Mouse (Mus musculus) adrenal gland, adult 18-20 months (tissue): ENCODE results near the gene Upk1a. TPM values are rescaled to one million over a fixed set of nuclear protein-coding genes. Genes with fewer than 3 reads are reported as not detected.

Experiments used
- DNase-seq, 2 experiments: peaks; one replicate each; pipeline ENCODE4 v3.0.0; 2021 to 2022; ENCODE audit warnings: low spot score in 2 of 2
- total RNA-seq, 2 experiments: library from RNA; stranded (reverse); gene quantifications; 1 replicate in 1 of 2; 2 replicates in 1 of 2; pipeline ENCODE4 v1.2.3; 2021

Upk1a gene
- total RNA-seq, 2 experiments from 2014 or later: 0.19 to 0.20 TPM

DNA sequence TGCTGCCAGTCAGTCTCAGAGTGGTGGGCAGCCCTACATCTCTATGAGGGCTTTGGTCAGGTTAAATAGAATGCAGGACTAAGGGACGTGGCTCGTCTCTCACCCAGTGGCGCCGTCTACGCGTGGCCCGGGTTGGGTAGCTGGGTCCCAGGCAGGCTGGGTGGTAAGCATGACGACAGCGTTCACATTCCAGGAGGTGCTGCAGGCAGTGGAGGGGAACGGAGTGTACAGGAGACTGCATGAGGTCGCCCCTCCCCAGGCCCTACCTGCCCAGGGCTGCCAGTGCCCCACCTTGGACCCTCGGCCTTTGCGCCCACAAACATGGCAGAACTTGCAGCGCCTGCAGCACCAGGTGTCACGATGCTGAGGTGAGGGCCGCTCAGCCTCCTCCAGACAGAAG is 31.1 kb downstream of the Upk1a start:
- no peak for DNase-seq

DNA sequence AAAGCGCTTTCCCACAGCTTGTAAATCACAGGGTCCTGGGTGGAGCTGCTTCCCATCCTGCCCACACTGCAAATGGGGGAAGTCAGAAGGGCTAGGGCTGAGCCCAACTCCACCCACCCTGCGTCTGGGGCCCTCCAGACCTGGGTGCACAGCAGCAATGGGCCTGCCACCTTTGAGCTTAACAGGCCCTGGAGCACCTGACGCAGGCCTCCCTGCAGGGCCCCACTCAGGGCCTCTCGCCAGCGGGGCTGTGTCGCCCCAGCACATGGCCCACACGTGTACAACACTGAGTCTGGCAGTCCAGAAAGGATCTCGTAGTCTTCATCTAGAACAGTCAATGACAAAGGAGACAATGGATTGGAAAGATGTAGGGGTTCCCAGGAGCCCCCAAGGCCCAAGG is 32.7 kb downstream of the Upk1a start:
- DNase-seq: no peak

DNA sequence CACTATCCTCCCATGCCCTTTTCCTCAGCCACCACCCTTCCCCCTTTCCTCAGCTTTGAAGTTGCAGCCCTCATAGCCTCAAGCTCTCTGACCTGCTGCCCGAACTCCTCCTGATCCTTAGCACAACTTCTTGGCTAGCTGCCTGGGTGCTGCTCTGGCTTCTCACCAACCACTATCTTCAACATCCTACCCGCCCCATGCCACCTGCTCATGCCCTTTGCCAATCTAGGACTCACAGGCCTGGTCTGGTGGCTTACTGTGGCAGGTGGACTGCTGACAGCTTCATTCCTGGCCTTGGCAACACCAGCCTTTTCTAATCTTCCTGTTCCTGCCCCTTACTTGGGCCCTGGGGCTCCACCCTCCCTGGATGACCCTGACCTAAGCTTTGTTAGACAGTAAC is 39.7 kb downstream of the Upk1a start:
- DNase-seq: peak in 1 of 2 experiments; percentile 28

DNA sequence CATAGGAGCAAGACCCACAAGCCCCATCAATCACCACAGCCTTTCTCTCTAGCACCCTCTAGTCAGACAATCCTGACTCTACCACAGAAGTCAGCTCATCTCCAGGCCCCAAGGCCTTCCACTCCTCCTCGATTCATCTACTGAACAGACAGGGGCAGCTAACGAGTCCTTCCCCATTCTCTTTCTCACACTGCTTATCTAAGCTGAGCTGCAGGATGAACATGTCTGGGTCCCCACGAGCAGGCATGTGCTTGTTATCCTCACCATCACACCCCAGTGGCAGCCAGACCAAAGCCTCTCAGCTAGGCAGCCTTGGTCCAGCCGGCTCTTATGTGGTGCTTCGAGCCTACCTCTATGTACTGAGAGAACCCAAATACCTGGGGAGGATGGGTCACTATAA is 40.3 kb downstream of the Upk1a start:
- no peak for DNase-seq

DNA sequence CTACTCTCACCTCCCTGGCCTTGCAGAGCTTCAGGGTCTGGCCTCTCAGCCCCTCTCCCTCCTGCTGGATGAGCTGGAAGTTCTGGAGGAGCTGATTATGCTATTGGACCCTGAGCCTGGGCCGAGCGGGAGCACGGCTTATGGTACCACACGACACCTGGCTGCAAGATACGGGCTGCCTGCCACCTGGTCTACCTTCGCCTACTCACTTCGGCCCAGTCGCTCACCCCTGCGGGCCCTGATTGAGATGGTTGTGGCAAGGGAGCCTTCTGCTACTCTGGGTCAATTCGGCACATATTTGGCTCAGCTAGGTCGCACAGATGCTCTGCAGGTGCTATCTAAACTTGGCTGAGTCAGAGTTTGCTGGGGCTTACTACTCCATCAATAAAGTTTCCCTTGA is 45.1 kb downstream of the Upk1a start:
- no peak for DNase-seq

DNA sequence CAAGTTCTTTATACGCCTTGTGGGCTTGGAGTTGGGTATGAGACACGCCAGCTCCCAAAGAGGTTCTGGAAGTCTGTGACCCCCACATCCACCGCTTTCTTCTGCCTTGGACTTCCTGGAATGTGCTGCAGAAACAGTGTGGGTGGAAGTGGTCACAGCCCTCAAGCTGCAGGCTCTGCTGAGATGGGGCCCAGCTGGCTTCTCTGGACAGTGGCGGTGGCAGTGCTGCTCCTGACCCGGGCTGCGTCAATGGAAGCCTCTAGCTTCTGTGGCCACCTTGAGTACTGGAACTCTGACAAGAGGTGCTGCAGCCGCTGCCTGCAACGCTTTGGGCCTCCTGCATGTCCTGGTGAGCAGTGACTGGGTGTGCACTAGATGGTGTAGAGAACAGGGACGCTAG is 46.6 kb downstream of the Upk1a start:
- no peak for DNase-seq

DNA sequence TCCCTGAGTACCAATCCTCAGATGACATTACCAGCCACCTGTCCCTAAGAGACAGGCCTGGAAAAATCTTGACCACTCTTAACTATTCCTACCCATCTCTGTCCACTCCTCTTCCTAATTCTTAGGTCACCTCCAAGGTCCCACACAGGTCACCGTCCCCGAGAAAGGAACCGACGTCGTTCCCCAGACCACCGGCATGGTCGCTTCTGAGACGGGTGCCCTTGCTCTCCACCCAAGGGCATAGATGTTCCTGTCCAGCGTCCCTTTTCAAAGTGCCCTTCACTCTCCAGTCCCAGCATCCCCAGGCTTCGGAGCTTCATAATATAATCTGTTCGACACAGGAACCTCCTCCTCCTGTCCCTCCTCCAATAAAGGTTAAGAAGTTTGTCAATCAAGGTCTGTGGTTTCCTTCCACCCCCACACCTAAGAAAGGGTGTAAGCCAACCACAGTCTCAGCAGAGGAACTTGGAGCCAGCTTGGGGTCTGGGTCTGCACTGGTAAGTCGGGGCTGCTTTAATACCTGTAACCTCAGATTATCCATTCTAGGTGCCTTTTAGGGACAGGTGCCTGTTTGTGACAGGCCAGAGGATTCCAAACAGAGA is 47.6 kb downstream of the Upk1a start, which contains the start of gene Igflr1:
Gene Igflr1, plus strand, starts transcription at position 458 of the 602 bp plus-strand sequence.
- DNase-seq: no peak

DNA sequence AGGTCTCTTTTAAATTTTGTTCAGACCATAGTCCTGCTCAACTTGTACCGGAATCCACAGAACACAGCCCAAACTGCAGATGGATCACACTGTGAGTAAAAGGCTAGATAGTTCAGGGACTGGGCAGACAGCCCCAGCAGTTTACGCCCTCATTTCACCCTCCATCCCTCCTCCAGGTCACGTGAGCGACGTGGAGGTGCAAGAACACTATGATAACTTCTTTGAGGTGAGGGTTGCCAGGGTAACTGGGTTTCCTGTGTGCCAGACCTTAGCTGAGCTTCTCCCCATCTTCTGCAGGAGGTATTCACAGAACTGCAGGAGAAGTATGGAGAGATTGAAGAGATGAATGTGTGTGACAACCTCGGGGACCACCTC is 48.8 kb downstream of the Upk1a start:
- DNase-seq: no peak

DNA sequence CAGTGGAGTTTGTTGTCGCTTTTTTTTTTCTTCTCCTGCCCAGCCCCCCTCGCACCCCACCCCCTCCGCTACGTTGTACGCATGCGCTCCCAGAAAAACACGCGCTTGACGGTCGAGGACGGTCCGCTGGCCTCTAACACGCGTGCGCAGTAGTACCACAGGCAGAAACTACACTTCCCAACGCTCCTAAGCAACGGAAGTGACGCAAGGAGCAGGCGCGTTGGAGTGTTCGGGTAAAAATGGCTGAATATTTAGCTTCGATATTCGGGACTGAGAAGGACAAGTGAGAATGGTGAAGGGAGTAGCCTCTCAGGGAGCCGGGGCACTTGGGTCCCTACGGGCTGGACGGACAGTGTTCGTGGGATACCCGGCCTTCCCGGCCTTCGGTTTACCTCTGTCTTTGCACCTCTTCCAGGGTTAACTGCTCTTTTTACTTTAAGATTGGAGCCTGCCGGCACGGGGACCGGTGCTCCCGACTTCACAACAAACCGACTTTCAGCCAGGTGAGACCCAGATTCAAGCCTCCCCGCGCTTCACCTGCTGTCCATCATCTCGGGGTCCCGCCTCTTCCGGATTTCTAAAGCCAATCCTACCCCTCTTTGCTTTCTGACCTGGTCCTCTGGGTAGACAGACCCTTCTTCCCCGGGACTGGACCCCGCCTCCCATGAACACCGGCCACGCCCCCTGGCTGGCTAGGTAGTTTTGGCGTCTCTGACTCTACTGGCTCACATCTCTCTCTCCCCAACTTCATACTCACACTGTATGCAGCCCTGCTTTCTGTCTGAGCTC is 49.3 kb downstream of the Upk1a start, which contains the start of the genes U2af1l4, Gm49396 and Psenen:
Gene U2af1l4, plus strand, starts transcription at position 185 of the 789 bp plus-strand sequence.
Gene Gm49396, plus strand, starts transcription at position 228 of the 789 bp plus-strand sequence.
Gene Psenen, minus strand, starts transcription at position 511 of the 789 bp plus-strand sequence.
- DNase-seq: peak; percentile 88 to 90

DNA sequence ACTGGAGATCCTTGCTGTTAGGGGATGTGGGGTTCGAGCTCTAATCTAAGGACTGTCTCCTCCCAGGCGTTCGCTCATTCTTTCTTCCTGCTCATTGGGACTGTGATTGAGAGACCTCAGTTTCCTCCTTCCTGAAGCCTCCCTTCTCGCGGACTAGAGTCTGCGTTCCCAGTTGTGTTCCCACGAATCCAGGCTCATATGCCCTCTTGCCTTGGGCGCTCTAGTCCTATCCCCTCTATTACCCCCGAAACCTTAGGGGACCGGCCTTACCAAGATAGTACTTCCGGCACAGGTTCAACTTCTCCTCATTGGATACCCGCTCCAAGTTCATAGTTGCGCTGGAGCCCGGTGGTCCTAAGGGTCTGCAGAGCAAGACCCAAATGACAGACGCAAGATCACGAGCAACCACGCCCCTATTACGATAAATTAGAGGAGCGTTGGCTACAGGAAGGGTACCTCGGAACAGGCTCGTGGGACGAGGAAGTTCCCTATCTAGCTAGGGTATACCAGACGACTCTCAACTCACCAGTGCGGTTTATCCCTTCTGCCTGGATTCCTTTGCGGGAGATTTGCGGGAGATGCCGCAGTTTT is 50.0 kb downstream of the Upk1a start:
- DNase-seq: peak in 1 of 2 experiments; percentile 42

DNA sequence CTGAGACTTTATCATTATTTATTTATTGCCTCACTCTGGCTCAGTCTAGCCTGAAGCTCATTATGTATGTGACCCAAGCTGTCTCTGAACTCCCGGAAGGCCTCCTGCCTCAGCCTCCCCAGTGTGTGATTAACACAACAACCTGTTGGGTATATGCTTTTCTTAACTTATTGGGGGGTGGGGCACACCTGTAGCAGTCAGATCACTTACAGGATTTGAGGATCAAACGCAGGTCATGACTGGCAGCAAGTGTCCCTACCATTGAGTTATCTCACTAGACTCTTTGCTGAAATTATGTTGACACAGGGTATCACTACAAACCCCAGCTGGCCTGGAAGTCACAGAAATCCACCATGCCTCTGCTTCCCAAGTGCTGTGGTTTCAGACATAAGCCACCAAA is 52.4 kb downstream of the Upk1a start:
- no peak for DNase-seq

DNA sequence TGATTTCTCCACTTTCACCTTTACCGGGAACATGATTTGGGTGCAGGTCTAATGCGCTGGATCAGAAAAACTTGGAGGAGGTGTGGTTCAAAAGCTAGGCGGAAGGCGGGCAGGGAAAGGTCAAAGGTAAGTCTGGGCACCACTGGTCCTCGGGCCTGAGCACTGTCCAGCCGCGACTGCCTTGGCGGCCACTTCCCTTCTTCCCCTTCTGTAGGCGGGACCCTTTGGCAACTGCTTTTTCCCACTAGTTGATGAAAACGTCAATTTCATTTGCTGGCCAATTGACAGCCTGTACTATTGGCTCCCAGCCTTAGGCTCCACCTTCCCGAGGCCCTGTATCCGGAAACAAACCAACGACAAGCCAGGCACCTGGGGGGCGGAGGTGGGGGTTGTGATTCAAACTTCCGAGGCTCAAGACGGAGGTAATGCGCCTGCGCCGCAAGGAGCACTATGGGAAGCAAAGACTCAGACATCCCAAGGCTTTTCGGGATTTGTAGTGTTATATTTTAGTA is 53.1 kb downstream of the Upk1a start, which contains the start of gene Lin37:
Gene Lin37, minus strand, starts transcription at position 396 of the 512 bp plus-strand sequence.
- peak; percentile 79 to 84 for DNase-seq

DNA sequence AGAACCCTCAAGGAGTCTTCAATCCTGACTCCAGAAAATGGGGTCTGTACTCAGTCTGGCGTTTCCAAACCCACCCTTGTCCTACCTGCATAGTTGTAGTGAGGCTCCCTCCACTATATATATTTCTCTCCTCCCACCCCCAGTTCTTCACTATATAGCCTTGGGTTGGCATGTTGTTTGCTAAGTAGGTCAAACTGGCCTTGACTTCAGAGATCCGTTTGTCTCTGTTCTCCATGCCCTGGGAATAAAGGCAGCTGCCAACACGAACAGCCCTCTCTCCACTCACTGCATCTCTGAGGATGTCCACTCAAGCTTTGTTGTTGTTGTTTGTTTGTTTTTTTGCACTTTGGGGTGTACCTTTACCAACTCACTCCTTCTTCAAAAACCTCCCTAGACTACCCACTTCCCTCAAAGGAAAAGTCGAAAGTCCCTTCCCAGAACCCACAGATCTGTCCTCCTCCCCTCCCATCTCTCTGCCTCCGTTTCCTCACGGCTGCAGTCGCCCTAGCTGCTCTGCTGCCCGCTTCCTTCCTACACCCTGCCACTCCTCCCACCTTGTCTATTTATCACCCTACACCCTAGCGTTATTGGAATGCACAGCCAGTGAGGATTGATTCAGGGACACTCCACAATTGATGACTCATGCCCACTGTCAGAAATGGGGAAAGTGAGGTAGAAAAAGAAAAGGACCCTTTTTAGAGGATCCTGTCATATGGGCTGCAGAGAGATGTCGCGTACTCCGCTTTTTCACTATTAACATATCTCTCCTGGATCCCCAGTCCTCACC is 53.8 kb downstream of the Upk1a start:
- DNase-seq: no peak

DNA sequence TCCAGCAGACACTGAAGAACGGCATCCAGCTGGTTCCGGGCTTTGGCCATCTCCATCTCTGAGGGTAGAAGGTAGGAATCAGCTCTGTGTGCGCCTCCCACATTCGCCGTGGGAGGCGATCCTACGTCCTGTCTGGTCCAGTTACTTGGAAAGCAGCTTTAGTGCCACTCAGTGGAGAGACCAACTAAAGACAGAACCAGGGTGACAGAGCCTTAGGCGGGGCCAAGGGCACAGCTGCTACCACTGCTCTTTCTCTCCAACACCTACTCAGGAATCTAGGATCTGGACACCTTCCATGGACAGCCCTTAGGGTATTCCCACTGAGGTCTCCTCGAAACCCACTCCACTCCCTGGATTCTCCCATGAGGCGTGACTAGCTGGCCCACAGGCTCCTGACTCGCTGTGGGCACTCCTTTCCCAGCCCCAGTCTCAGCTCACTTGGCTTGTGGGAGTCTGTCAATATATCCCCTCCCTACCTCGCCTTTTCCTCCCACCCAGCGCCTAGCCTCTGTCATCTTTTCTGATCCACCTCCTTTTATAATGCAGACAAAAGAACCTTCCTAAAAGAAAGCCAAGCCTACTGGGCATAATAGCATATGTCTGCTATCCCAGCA is 54.6 kb downstream of the Upk1a start:
- DNase-seq: no peak

DNA sequence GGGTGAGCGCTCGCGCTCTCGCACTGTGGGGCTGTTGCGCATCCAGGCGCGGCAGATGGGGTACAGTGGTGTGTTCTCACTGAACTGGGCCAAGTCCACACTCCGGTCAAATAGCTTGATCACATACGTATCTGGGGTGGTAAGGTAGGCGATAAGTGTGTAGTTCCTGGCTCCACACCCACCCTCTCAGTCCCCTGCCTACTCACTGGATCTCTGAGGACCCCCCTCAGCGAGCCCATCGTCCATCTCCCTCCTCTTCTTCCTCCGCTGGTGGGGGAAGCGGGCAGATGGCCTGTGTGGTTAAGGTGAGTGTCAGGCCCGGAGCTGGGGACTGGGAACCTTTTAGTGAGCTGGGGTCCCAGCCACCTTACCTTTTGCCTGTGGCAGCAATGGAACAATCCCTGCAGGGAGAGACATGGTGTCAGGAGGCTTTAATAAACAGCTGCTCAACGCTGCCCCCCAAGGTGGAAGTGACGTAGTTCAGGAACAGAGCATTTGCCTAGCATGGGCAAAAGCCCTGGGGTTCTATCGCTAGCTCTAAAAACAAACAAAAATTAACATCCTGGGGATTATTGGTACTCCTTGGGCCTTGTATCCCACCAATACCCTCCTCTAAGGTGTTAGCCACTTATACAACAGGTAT is 55.6 kb downstream of the Upk1a start:
- DNase-seq: no peak

DNA sequence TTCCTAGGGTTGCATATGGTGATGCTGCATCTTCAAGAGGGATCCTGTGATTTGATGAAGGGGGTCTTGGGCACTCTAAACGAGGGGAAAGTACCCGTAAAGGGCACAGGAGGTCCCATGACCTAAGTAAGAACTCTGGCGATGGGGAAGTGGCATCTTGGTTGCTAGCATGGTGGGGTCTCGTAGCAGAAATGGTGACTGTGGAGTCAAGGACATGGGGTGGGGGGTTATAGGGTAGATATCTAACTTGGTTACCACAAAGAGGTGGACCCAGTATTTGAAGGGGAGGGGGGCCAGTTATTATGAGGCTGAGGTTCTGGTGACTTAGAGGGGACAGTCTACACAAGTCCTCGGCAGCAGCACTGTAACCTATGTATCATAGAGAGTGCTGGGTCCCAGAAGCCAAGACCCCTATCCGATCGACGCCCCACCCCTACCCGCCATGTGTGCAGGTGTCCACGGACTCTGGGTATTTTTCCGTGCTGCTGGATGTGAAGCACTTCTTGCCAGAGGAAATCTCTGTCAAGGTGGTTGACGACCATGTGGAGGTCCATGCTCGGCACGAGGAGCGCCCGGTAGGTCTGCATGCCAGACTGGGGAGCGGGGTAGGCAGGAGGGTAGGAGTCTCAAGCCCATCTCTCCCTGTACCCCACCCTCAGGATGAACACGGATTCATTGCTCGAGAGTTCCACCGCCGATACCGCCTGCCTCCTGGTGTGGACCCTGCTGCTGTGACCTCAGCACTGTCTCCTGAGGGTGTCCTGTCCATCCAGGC is 58.6 kb downstream of the Upk1a start:
- no peak for DNase-seq
